Mouse (Mus musculus): ENCODE data around the gene Gcsam. TPM values are rescaled to one million over a fixed set of nuclear protein-coding genes. Genes with fewer than 3 reads are reported as not detected.

Gene Gcsam
- total RNA-seq (2023): not detected

DNA sequence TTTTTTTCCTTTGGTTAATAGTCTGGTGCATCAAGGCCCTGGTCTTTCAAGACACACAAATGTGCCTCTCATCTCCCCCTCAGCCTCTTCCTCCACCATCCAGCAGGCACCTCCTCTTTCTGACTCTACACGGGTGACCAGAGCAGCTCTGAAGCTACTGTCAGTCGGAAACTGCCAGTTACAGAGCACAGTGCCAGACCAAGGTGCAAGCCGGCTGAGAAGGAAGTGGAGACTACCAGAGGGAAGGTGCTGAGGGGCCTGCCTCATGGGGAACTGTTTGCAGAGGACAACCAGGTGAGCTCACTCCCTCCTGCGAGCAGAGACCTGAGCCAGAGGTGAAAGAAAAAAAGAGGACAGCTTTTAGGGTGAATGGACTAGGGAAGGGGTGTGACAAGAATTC lies at the start of gene Gcsam:
Gene Gcsam (plus strand): TSS at position 114 of the 400 bp plus-strand sequence.

DNA sequence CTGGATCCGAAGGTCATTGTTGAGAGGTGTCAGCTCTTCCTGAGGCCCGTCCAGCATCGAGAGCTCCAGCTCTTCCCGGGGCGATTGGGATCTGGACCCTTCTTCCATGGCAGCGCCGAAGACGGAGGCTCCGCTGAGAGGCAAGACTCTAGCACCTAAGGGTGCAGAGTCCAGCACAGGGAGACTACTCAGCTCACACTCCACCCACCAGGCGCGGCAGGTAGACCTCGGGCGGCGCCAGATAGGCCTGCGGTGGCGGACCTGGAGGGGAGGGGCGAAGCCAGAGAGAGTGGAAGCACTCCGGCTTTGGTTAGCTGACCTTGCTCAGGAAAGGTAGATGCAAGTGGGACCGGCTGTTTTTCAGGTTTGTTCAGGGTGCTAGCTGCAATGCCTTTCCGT lies 43.8 kb downstream of the Gcsam start, which contains the start of gene BC016579:
Gene BC016579 (minus strand): TSS at position 135 of the 399 bp plus-strand sequence.

Other genes with a start within 250 kb of the Gcsam start
- gene Cd200, start 201.3 kb upstream of the Gcsam start, total RNA-seq (2023): 10 to 100 TPM; 45.0 to 61.5 TPM
- not detected for gene Gm609, start 117.4 kb upstream of the Gcsam start, total RNA-seq (2023)
- gene Gm17783, start 78.3 kb upstream of the Gcsam start, total RNA-seq (2023): not detected
- gene Slc9c1, start 75.1 kb upstream of the Gcsam start, total RNA-seq (2023): not detected
- not detected for gene BC016579, start 43.7 kb downstream of the Gcsam start, total RNA-seq (2023)
- under 1 TPM in 1 of 2 experiments, not detected in 1; 0.23 TPM for gene Tmprss7, start 83.3 kb downstream of the Gcsam start, total RNA-seq (2023)
- gene Tagln3, start 114.2 kb downstream of the Gcsam start, total RNA-seq (2023): not detected
- 10 to 100 TPM; 21.6 to 33.0 TPM for gene Abhd10, start 132.6 kb downstream of the Gcsam start, total RNA-seq (2023)

Measured in B cell, adult 67 days (primary cell).